Mouse (Mus musculus) spleen, adult 10 weeks (tissue): ENCODE results near the gene Cul7. TPM values are rescaled to one million over a fixed set of nuclear protein-coding genes. Genes with fewer than 3 reads are reported as not detected.

Experiments used
- polyA plus RNA-seq: library from polyadenylated mRNA; stranded (reverse); fragments of 350-450 nt; fragmentation: Illumina TruSeq; extraction: RNeasy Lipid Tissue Mini Kit (QIAGEN cat#74804); gene quantifications from one replicate; pipeline ENCODE4 v1.2.3, GENCODE M21; 2015; ENCODE audit warnings: low replicate concordance; ENCODE audit not compliant: insufficient read depth

The Cul7 gene
- polyA plus RNA-seq = 2.9 TPM

DNA sequence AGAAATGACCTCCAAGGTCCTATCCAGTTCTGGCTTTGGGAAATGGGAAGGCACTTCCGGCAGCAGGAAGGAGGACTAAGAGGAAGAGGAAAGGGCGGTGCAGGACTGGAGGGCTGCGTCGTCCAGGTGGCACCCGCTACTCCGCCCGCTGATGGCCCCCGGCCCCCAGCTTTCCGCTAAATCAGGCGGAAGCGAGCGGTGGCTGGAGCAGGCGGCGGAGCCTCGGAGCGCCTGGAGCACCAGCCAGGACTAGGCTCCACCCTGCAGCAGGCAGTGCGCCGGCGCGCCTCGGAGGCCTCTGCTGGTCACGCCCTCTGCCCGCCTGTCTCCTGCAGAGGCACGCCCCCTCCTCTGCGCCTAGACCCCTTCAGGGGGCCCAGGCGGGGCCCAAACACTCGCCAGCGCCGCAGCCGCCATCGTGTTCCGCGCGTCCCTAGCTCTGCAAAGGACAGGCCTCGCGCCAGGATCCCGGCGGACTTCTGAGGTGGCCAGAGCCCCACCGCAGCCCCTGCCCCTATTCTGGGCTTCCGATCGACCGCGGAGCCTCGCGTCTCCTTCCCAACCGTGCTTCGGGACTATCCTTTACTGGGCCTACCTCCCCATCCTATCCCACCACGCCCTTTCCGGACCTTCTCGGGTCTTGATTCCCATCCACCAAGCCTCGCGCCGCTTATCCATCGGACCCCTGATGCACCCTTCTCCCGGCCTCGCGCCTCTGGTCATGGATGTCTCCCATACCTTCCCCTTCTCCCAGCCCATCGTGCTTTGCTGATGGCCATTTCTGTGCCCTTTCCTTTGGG is at the start of gene Cul7:
Cul7 (plus strand) TSS at position 106 of the 800 bp plus-strand sequence.

DNA sequence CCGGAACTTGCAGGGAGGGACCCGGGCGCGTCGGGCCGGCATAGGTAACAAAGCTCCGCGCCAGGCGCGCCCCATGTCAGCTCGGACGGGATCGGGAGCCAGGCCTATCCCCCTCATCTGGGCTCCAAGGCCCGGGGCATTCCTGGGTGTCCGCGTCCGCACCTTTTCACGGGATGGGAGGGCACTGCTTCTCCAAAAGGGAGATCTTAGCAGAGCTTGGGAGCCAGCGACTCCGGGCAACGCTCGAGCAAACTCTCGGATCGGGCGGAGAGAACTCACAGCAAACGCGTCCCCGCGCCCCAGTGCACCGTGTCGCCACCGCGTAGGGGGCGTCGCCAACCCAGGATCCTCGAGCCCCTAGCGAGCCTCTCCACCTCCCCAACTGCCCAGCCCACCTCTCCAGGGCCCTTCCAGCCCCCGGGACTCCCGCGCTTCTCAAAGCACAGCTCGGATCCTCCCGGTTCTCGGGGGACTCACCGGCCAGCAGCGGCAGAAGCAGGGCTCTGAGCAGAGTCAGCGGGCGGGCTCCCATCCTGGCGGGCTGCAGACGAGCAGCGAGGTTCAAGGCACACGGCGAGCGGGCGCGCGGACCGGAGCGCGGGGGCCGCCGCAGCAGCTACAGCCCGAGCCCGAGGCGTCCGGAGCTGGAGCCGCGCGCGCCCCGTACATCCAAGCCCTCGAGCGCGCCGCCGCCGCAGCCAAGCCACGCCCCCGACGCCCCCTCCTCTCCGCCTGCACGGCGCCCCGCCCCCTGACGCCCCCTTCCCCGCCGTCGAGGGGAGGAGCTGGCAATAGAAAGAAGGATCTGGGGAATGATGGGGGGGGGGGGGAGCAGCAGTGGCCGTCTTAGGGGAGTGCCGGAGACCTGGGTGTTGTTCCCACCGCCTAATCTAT is 21.1 kb upstream of the Cul7 start, which contains the start of gene Ptk7:
Ptk7 (minus strand) TSS at position 714 of the 894 bp plus-strand sequence.

GRCm38 (mm10) chr17:46645561-46646321 is 4.4 kb upstream of the Cul7 start, which contains the start of the genes Klc4 and Mrpl2:
Klc4 (minus strand) TSS chr17:46646022.
Mrpl2 (plus strand) TSS chr17:46646229.

GRCm38 (mm10) chr17:46673850-46674529 is 23.9 kb downstream of the Cul7 start, which contains the start of gene Rrp36:
Rrp36 (minus strand) TSS chr17:46674352.

DNA sequence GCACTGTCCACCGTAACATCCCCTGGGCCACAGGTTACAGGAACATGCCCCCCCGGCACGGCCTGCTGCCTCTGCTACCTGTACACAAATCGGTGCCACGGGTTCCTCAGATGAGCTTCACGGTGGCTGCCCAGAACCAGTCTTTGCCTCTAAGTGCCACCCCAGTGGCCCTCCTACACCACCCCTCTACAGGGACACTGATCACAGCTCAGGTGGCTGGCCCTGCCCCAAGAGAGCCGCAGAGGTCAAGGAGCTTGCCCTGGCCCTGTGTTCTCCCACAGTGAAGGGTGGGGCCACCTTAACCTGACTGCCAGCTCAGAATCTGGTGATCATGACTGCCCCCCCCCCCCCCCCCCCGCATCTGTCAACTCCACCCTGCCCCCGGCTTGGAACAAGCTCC is 28.3 kb downstream of the Cul7 start, which contains the start of gene Mea1:
Mea1 (plus strand) TSS at position 378 of the 400 bp plus-strand sequence.

GRCm38 (mm10) chr17:46680760-46681373 is 30.7 kb downstream of the Cul7 start, which contains the start of gene Klhdc3:
Klhdc3 (minus strand) TSS chr17:46680914.

DNA sequence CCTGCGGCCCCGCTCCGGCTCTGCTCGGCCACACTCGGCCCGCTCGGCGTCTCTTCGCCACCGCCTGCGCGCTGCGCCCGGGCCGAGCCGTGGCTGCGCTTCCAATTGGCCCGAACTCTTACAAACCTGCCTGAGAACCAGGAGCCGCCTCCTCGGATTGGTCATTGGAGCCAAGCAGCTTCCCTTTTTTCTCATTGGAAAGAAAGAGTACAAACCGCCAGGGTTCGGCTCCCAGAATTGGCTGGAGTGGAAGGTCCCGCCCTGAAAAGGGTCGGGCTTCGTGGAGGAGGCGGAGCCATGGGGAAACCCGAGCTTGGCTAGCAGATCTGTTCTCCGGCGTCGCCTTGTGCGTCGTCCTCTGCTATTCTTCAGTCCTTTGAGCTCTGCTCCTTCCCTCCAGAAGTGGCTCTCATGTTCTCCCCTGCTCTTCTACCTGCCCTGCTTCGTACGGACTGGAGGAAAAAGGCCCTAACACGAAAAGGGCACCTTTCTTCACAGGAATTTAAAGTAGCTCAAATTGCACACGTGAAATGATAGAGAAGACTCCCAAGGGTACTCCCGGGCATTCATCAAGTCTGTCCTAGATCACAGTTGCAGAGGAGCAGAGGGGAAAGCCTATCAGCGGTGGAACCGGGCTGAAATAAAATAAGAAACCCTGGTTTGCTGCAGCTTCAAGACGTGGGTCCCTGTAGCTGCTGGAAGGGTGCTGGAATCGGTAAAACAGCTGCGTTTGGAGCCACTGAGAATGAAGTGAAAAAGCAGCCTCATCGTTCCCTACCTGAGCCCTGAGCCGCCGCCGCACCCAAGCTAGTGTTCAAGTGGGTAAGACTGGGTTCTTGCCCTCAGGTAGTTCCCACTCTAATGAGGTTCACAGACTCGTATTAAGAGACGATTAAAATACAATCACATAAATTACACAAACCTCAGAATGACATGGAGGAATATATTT is 55.0 kb downstream of the Cul7 start, which contains the start of gene Ppp2r5d:
Ppp2r5d (minus strand) TSS at position 225 of the 949 bp plus-strand sequence.

DNA sequence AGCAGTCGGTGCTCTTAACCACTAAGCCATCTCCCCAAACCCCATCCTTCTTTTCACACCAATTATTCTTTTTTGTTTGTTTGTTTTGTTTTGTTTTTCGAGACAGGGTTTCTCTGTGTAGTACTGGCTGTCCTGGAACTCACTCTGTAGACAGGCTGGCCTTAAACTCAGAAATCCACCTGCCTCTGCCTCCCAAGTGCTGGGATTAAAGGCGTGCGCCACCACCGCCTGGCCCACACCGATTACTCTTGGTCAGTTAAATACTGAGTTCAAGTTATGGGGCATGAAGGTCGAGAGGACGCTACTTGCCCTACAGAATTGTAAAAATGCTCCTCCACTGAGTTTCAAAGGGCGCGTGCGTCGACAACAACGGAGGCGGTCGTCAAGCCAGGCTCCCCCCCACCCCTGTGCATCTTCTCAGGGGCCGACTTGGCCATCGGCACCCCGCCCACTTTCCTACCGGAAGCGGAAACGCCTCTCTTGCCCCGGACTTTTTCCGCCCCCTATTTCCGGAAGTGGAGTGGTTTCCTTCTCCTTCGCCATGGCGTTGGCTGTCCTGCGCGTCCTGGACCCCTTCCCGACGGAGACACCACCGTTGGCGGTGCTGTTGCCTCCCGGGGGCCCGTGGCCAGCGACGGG is 60.9 kb downstream of the Cul7 start, which contains the start of gene Pex6:
Pex6 (plus strand) TSS at position 505 of the 639 bp plus-strand sequence.

Other genes with a start within 250 kb of the Cul7 start
- 9.2 TPM for gene Crip3, start 221.4 kb upstream of the Cul7 start, polyA plus RNA-seq
- not detected for gene Slc22a7, start 211.9 kb upstream of the Cul7 start, polyA plus RNA-seq
- gene Ttbk1, start 162.7 kb upstream of the Cul7 start, polyA plus RNA-seq = 0.75 TPM
- gene Dnph1, start 153.6 kb upstream of the Cul7 start, polyA plus RNA-seq = 1.6 TPM
- 7.8 TPM for gene Cul9, start 103.9 kb upstream of the Cul7 start, polyA plus RNA-seq
- gene Srf, start 94.2 kb upstream of the Cul7 start, polyA plus RNA-seq = 9.6 TPM
- 2.3 TPM for gene Ptk7, start 20.8 kb upstream of the Cul7 start, polyA plus RNA-seq
- gene Klc4, start 4.3 kb upstream of the Cul7 start, polyA plus RNA-seq = 5.2 TPM
- gene Mrpl2, start 4.1 kb upstream of the Cul7 start, polyA plus RNA-seq = 16.5 TPM
- gene Rrp36, start 24.0 kb downstream of the Cul7 start, polyA plus RNA-seq = 14.0 TPM
- 41.4 TPM for gene Mea1, start 28.5 kb downstream of the Cul7 start, polyA plus RNA-seq
- gene Klhdc3, start 30.6 kb downstream of the Cul7 start, polyA plus RNA-seq = 35.6 TPM
- gene Ppp2r5d, start 54.8 kb downstream of the Cul7 start, polyA plus RNA-seq = 26.7 TPM
- gene Pex6, start 61.1 kb downstream of the Cul7 start, polyA plus RNA-seq = 6.5 TPM
- gene Gnmt, start 78.8 kb downstream of the Cul7 start, polyA plus RNA-seq = 0.36 TPM
- gene Cnpy3, start 101.9 kb downstream of the Cul7 start, polyA plus RNA-seq = 59.2 TPM
- not detected for gene Ptcra, start 113.4 kb downstream of the Cul7 start, polyA plus RNA-seq
- 6.3 TPM for gene 2310039H08Rik, start 122.3 kb downstream of the Cul7 start, polyA plus RNA-seq
- gene Rpl7l1, start 132.3 kb downstream of the Cul7 start, polyA plus RNA-seq = 104 TPM
- 33.0 TPM for gene Bicral, start 208.1 kb downstream of the Cul7 start, polyA plus RNA-seq
- gene Tbcc, start 240.3 kb downstream of the Cul7 start, polyA plus RNA-seq = 5.2 TPM